Mouse (Mus musculus): ENCODE data around the gene Gdf11.

Gdf11 gene

DNA sequence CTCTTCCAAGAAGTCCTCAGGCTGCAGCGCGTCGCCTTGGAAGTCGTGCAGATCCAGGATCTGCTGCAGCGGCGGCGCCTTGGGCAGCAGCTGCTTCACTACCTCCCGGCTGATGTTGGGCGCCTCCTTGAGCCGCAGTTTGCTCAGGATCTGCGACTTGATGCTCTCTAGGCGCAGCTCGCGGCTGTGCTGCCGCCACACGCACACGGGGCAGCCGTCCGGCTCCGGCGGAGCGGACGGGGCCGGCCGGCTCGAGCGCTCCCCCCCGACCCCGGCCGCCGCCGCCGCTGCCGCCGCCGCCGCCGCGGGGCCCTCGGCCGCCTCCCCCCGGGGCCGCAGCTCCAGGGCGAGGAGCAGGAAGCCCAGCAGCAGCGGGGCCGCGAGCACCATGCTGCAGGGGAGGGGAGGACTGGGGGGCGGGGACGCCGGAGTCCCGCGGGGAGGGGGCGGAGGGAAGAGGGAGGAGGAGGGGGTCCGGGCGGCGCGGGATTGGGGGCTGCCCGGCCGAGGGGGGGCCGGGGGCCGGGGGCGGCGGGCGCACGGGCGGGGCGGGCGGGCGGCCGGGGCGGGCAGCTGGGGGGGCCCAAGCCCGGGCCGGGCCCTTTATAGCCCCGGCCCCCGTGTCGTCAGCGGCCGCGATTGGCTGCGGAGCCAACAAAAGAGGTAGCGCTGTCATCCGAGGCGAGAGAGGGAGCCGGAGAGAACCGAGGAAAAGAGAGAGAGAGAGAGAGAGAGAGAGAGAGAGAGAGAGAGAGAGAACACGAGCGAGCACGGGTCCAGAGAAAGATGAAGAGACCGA is at the start of gene Gdf11:
Gene Gdf11 (minus strand): TSS at position 423 of the 799 bp plus-strand sequence.
- peak; percentile 47 for ATAC-seq (ENCODE audit: low TSS enrichment)

DNA sequence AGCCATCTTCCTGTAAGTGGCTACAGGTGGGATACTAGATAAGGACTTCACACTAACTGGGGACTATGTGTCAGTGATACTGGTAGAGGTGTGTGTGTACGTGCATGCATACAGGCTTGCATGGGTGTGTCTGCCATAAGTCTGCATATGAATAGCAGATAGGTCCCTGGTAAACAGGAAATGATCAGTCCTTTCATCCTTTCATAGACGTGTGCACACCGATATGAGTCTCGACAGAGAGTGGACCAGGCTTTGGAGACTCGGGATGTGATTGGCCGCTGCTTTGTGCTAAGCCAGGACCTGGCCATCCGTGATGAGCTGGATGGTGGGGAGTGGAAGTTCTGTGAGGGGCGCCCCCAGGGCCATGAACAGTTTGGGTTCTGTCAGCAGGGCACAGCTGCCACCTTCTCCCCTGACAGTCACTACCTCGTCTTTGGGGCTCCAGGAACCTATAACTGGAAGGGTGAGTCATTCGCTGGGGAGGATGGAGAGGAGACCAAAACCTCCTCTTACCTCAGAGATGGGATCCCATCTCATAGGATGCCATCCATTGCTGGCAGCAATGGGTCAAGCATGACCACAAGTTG is 49.0 kb upstream of the Gdf11 start:
- ATAC-seq (ENCODE audit: low TSS enrichment), result no peak

DNA sequence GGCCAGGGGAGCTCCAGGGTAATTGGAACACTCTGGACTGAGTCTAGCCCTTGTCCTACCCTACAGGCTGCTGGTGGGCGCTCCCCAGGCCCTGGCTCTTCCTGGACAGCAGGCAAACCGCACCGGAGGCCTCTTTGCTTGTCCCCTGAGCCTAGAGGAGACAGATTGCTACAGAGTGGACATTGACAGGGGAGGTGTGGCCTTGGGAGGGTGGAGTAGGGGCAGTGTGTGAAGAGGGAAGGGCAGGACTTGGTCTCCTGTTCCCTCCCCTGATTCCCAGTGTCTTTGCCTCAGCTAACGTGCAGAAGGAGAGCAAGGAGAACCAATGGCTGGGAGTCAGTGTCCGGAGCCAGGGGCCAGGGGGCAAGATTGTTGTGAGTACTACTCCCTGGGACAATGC is 47.5 kb upstream of the Gdf11 start:
- ATAC-seq (ENCODE audit: low TSS enrichment), result no peak

DNA sequence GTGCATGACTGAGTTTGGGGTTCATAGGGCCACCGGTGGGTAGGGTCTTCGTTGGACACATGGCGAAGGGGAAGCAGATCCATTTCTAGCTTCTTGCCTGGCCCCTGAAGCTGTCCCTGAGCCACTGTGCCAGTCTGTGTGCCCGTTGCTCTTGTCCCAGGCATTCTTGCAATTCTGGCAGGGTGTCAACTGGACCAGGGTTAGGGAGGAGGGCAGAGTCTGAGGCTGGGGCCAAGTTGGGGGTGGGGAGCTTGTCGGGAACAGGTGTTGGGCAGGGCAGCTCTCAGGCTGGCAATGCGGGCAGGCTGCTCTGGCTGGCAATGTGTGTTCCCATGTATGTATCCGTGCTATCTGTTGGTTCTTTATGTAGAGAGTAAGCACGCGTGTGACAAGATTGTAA is 46.9 kb upstream of the Gdf11 start:
- ATAC-seq (ENCODE audit: low TSS enrichment), result no peak

DNA sequence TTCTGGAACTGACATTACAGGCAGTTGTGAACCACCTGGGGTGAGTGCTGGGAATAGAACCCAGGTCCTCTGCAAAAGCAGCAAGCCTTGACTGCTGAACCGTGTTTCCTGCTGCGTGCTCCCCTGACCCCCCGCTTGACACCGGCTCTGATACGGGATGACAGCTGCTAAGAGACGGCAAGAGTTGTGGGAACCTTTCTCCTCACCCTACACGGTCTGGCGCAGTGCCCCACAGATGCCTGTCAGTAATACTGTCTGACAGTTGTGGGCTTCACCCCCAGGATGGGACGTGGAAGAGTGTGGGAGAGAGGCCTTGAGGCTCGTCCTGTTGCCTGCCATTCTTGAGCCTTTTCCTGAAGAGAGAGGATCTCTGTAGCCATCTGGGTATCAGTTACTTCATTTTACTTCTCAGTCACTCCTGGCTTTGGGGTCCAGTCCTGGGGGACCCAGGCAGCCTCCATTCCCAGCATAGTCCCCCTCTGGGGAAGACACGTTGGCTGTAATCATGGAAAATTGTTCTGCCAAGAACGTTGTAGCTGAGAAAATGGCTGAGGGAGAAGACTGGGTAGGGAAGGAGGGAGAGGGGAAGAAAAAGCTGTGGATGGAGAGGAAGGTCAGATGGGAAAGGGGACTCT is 46.4 kb upstream of the Gdf11 start:
- no peak for ATAC-seq (ENCODE audit: low TSS enrichment)

DNA sequence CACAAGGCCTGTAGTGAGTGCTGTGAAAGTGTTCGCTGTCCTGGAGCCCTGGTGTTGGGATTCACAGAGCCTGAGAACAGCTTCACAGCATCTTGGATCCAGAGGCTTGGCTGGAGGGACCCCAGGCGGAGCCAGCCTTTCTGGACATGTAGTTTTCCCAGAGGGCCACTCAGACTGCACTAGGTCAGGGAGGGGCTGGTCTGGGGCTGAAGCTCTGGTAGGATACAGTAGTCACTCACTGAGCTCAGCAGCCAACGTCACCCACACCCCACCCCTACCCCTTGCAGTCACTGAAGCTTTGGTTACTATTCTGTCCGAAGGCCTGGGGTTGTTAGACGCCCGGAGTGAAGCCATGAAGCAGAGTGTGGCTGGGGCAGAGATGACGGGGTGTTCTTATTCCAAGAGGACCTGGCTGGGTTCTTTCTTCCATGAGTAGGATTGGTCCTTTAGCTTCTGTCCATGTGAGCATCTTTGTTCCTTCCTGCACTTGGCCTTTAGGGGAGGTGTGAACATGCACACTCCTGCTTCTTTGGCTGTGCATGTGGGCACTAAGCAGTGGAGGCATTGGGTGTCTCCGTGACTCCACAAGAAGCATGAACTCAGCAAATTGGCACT is 44.4 kb upstream of the Gdf11 start:
- no peak for ATAC-seq (ENCODE audit: low TSS enrichment)

DNA sequence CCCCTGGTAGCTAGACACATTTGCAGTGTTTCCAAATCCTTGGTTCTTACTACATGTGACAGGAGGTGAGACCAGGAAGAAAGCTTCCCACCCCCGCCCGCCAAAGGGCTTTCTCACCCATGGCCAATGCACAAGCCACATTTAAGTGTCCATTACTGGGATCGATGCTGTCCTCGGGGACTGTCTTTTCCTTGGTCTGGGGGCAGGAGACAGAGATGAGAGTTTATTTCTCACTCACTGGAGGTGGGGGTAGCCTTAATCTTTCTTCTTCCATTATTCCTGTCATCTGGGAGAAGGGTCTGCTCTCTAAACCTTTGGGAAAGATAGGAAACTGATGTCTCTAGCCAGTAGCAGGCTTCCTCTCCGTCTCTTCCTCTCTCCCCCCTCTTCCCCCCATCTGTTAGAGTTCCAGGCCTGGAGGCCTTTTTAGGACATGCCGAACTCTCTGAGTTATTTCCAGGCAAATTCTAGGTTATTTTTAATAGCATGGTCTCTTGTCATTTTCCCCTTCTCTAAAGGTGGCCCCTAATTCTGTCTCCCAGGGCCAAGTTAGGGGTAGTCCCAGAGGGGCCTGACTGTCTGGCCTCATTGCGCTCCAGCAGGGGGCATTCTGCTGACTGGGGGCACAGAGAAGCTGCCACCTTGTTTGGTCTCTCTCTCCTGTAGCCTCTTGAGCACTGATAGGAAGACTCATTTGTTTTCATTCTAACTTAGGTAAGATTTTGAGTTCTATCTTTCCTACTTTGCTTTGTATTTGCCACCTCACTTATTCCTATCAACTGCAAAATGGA is 43.7 kb upstream of the Gdf11 start:
- ATAC-seq (ENCODE audit: low TSS enrichment), result no peak

DNA sequence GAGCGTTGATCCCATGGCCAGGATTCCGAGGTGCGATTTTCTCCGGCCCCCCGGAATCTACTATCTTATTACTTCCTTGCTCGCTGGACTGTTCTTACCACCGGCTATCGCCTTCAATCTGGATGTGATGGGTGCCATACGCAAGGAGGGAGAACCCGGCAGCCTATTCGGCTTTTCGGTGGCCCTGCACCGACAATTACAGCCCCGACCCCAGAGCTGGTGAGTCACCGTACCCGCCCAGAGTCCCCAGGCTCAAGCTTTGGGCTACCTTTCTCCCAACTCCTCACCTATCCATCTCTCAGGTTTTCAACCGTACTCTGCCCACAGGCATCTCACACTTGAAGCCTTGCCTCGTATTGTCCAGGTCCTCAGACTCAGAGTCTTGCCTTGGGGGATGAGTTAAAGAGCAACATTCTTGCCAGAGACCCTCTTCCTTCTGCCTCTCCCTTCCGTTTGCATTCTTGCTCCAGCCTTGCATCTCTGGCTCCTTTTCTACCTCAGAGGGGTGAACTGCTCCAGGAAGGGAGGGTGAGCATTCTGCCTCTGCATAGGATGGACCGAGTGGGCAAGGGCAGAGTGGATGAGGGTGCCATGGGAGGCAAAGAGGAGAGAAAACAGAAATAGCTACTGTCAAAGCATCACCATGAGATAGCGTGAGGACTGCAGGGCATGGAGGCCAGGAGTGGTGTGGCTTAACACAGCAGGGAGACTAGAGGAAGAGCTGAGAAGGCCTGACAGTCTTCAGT is 42.6 kb upstream of the Gdf11 start:
- peak; percentile 17; the same call in 1 of the 2 replicates for ATAC-seq (ENCODE audit: low TSS enrichment)

DNA sequence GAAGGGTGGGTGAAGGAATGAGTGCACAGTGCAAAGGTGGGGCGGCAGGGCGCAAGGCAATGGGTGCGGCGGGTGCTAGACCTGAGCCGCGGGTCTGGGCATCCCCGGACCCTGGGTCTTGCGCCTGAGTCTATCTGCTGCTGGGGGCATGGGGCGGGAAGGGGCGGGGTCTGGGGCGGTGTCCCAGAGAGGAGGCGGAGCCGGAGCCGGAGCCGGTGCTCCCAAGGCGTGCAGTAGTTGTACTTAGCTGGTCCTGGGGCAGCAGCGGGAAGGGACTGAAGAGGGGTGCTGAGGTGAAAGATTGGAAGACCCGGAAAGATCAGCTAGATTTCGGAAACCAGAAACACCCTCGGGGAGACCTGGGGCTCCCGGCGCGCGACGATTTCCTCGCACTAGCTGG is 42.1 kb upstream of the Gdf11 start, which contains the start of gene Itga7:
Gene Itga7 (plus strand): TSS at position 245 of the 400 bp plus-strand sequence.
- ATAC-seq (ENCODE audit: low TSS enrichment), result peak; percentile 72

DNA sequence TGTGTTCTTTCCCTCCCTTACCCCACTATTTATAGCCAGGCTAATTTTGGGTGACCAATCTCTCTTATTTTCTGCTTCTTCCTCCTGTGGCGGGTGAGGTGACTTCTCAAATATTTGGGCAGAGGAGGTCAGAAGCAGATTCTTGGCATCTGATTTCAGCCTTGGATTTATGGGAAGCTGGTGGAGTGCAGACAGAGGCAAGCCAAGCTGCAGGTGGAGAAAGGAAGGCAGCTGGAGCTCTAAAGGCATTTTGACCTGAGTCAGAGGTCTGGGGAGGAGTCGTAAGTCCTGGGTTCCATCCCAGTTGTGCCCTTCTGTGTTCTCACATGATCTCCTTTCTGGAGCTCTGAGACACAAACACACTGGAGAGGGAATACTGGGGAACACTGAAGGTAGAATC is 39.9 kb upstream of the Gdf11 start:
- ATAC-seq (ENCODE audit: low TSS enrichment), result no peak

DNA sequence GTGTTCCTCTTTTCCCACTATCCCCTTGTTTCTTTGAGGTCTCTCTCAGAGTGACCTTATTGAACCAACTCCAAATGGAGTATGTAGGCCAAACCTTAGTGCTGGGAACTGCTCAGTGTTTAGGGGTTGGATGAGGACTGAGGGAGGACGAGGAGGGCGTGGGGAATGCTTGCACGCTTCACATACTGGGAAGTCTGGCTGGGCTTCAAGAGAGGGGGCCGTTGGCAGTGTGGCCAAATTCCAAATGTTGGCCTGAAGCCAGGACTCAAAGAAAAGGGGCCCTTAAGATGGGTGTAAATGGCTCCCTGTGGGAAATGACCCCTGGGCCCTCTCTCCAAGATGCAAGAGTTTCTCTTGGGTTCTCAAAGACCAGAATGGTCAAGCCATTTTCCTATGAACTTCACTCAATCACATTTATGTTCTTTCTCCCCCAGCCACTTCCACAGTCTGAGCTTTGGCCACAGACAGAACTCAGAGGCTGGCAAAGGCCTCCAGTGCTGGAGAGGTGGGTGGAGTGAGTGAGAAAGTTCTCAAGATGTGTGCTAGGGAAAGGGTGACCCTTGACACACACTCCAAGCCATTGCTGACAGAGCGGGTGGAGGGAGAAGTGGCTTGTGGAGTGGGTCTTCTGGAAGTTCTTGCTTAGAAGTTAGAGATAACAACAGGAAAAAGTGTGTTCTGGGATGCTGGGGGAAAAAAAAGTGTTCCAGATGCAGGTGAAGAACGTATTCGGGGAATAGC is 38.3 kb upstream of the Gdf11 start:
- no peak for ATAC-seq (ENCODE audit: low TSS enrichment)

DNA sequence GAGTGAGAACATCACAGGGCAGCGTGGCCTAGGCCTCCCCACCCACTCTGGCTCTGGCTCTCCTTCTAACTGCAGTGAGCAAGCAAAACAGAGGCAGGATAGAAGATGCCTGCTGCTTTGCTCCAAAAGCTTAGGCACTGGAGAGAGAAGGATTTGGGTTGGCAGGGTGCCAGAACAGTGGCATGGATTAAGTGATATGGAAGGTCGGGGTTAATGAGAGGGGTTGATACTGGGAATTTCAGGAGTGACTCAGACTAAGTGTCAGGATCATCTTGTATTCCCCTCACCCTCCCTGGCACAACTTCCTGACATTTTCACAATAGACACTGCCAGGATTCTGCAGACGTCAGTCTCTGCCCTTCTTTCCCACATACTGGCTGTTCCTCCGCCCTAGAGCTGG is 36.8 kb upstream of the Gdf11 start:
- ATAC-seq (ENCODE audit: low TSS enrichment), result no peak

DNA sequence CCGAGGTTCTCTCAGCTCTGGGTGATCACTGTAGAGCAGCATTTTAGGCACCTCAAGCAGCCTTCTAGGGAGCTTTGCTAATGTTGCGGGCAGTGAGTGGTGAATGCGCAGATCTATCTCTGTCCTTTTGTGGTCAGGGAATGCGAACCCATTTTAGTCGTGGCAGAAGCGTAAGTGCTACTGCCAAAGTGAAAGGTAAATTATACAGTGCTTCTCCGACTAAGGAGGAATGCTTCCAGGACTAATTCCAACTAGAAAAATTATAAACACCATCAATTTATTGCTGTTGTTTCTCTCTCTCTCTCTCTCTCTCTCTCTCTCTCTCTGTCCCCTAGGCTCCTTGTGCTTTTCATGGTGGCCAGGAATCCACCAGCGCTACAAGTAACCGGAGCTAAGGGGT is 32.4 kb upstream of the Gdf11 start, which contains the start of gene Bloc1s1:
Gene Bloc1s1 (minus strand): TSS at position 101 of the 400 bp plus-strand sequence.
- ATAC-seq (ENCODE audit: low TSS enrichment), result peak; percentile 10; the same call in 1 of the 2 replicates

DNA sequence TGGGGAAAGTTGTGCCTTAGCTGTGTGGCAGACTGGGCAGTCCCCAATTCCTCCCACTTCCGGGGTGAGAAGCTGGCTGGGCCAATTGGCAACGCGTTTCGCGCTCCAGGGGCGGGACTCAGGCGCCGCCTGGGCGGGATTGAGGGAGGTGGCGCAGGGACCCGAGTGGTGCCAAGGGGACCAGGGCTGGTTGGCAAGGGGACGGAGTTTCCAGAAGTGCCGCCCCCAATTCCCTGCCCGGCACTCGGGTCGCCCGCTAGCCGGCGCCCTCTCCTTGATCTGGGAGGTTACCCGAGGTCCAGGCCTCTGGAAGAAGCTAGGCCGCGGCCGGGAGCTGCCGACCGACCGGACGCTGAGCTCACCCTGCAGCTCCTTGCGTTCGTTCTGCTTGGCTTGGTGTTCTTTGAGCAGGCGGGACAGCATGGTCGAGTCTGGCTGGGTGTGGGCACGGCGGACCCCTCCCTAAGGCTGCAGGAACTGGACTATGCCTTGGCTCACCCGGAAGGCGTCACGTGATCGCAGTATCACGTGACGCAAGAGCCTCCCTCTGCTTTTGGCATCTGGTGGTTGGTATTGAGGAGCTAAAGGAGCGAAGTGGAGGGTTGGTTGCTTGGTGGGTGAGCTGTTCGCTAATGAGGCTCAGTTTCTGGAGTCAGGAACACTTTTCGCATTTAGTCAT is 31.6 kb upstream of the Gdf11 start:
- peak; percentile 91 for ATAC-seq (ENCODE audit: low TSS enrichment)

DNA sequence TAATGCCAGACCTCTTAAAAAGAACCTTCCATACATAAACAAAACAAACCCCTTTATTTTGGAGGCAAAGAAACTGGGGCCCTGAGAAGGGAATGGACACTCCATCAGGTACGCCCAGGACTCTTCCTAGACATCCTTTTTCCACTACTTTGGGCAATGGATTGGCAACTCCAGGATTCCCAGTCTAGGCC is 31.2 kb upstream of the Gdf11 start, which contains the start of gene Rdh5:
Gene Rdh5 (minus strand): TSS at position 67 of the 191 bp plus-strand sequence.
- ATAC-seq (ENCODE audit: low TSS enrichment), result no peak

DNA sequence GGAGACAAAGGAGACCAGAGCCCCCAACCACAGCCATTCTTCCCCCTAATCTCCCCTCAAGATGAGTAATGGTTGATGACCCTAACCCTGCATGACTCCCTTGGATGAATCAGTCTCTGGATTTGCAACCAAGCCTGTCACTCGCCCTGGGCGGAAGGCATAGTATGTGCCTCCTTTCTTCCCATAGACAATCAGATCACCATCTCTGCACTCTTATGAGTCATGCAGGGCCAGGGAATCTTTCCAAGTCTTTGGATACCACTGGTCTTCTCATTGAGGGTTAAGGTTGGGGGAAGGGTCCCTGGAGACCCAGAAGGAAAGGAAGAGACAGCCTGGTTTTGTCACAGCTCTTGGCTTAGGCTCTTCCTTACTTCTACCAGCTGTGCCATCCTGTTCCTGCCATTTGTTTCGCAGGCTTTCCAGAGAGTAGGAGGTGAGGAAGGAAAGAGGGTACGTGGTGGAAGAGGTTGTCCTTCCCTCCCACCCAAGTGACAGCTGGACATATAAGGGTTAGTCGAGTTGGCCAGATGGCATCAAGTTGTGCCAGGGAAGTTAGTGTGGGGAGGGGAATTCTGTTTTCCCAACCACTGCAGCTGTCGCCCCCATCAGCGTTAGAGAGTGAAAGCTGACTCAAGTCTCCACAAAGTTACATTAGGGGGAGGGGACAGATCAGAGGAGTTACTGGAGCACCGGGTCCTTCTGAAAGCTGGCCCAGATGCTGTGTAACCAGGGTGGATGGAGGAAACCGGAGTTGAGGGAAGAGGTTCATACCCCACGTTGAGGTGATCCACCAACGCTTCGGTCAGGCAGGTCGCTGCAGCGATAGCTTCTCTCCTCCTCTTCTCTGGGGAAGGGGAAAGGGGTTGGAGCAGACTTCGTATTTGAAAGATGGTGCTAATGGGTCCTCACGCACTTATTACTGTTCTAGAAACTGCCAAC is 30.6 kb upstream of the Gdf11 start:
- ATAC-seq (ENCODE audit: low TSS enrichment), result no peak

DNA sequence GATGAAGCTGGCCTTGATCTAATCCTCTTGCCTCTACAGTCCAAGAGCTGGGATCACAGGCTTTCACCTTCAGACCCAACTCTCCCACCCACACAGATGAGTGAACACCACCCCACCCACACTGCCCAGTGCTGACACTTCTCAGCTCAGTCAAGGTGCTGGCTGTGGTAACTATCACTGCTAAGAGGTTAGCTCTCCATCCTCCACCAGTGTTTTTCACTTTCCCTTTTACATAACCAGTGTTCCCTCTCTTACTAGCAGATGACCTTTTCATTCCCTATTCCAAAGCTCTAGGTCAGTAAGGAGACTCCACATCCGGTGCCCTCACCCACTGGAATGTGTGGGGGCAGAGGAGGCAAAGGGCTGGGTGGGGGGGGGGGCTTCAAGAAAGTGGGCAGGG is 29.7 kb upstream of the Gdf11 start:
- ATAC-seq (ENCODE audit: low TSS enrichment), result no peak

DNA sequence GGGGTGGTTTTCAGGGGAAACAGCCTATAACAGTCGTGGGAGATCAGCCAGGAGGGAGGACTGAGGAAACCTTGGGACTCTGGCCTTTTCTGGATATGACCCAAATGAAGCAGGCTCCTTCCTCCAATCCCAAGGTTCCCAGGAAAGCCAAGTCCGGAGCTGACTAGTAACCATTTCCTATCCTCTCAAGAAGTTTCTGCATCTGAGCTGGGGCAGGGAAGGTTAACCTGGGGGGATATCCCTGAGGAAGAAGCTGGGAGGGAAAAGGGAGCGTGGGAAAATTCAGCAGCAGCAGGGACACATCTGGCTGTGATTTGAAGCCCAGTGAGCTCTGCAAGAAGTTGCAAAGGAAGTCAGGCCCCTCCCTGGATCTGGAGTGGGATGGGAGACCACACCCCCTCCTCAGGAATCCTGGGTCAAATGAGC is 29.2 kb upstream of the Gdf11 start:
- no peak for ATAC-seq (ENCODE audit: low TSS enrichment)

DNA sequence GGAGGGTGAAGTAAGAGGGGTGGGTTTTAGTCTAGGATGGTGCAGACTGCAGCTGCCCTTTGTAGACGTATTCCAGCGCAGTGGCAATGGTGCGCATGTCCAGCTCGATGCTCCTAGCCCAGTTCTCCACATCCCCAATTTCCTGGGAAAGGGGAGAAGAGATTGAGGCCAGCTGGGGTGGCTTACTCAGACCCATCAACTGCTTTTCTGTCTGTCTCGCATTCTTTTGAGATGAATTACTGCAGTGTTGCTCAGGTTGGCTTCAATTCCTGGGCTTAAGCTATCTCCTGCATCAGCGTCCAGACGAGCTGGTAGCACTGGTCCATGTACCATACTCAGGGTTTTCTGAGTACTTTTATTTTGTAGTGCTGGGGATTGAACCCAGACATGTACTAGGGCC is 28.4 kb upstream of the Gdf11 start:
- no peak for ATAC-seq (ENCODE audit: low TSS enrichment)

All from frontal cortex, adult (tissue).